Mouse (Mus musculus) lung, postnatal 0 days (tissue): ENCODE measurements around the gene Foxp4.

ENCODE experiments used
- CTCF ChIP-seq: IDR thresholded peaks from 2 replicates; pipeline ENCODE4 v1.5.1; 2016; ENCODE audit warnings: antibody characterized with exemption, mild to moderate bottlenecking
- EP300 ChIP-seq: IDR thresholded peaks from 2 replicates; pipeline ENCODE4 v1.6.1; 2016; ENCODE audit warnings: antibody characterized with exemption, mild to moderate bottlenecking, control low read depth

DNA sequence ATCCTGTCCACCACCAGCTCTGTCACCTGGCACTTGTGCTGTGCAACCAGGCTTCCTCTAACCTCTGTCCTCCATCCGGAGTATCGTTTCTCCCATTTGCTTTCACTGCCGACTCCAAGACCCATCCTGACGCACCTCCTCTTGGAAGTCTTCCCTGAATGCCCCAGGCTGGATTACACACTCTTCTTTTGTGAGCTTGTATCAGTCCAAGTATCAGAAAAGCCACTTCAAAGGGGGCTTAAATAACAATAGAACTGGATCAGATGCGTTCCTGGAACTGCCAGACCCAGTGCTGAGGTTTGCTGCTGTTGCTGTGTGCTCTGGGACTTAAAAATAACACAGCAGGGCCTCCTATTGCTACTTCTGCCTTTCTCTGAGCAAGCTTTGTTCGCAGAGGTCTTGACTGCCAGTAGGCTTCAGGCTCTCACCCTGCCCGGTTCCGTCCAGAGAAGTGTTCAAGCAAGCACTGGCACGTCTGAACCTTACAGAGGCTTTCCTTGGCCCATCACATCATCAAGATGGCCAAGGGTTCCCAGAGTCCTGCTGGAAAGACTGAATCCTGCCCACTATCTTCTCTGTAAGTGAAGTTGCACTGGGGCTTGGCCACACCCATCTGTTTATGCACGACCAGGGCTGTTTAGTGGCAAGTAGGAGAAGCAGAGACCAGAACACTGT is 13.6 kb upstream of the Foxp4 start:
- no peak for TF ChIP-seq CTCF
- no peak for TF ChIP-seq EP300
